Mouse (Mus musculus) limb, embryonic 14.5 days (tissue): ENCODE results near the gene Cabp7. TPM values are rescaled to one million over a fixed set of nuclear protein-coding genes. Genes with fewer than 3 reads are reported as not detected.

Experiments
- ATAC-seq: fragments of 200-750 bp; cut with Nextera tagmentation; 2 replicates; pipeline ENCODE4 v1.8.0; 2017; ENCODE audit warnings: low read depth, moderate number of reproducible peaks, moderate TSS enrichment; ENCODE audit not compliant: low FRiP score
- DNase-seq: peaks from one replicate; pipeline ENCODE4 v3.0.0-alpha.2; 2015; ENCODE audit warnings: low spot score
- H3K27ac ChIP-seq: fragments of 300-500 bp; sonication (generic); replicated peaks from 2 replicates; pipeline ENCODE4 v1.5.1; 2014; ENCODE audit warnings: low read depth, mild to moderate bottlenecking, low read length, moderate library complexity, mixed read lengths
- H3K27me3 ChIP-seq: fragments of 300-500 bp; sonication (generic); 2 replicates; pipeline ENCODE4 v1.6.1; 2014; ENCODE audit warnings: low read length, mixed read lengths; ENCODE audit not compliant: control insufficient read depth, insufficient read depth
- H3K36me3 ChIP-seq: fragments of 300-500 bp; sonication (generic); 2 replicates; pipeline ENCODE4 v1.6.1; 2014; ENCODE audit warnings: mild to moderate bottlenecking, low read length, moderate library complexity, mixed read lengths; ENCODE audit not compliant: control insufficient read depth, insufficient read depth
- H3K4me1 ChIP-seq: fragments of 300-500 bp; sonication (generic); 2 replicates; pipeline ENCODE4 v1.6.1; 2014; ENCODE audit warnings: antibody characterized with exemption, low read length, mixed read lengths; ENCODE audit not compliant: control insufficient read depth, insufficient read depth
- H3K4me2 ChIP-seq: fragments of 300-500 bp; sonication (generic); replicated peaks from 2 replicates; pipeline ENCODE4 v1.6.1; 2014; ENCODE audit warnings: low read depth, mild to moderate bottlenecking, low read length, moderate library complexity; ENCODE audit not compliant: severe bottlenecking
- H3K4me3 ChIP-seq: fragments of 300-500 bp; sonication (generic); replicated peaks from 2 replicates; pipeline ENCODE4 v1.5.1; 2014; ENCODE audit warnings: low read length
- H3K9ac ChIP-seq: fragments of 300-500 bp; sonication (generic); 2 replicates; pipeline ENCODE4 v1.6.1; 2014; ENCODE audit warnings: mild to moderate bottlenecking, low read depth, low read length, moderate library complexity; ENCODE audit not compliant: severe bottlenecking
- H3K9me3 ChIP-seq: fragments of 300-500 bp; sonication (generic); 2 replicates; pipeline ENCODE4 v1.6.1; 2016; ENCODE audit warnings: low read length; ENCODE audit not compliant: control insufficient read depth
- POLR2A ChIP-seq: fragments of 200-500 bp; IDR thresholded peaks from 2 replicates; pipeline ENCODE4 v1.8.0; 2012; ENCODE audit warnings: inconsistent platforms, mild to moderate bottlenecking, moderate library complexity, borderline replicate concordance; ENCODE audit not compliant: insufficient read depth, insufficient read length; ENCODE audit errors: extremely low read depth
- WGBS: fragments of 180-500 bp; shearing (Covaris S2); extraction: QIAGEN DNeasy Blood & Tissue Kit; methylation state at CpG from one replicate; pipeline ENCODE4 v1.1.7; 2014; 5-methylcytosine and 5-hydroxymethylcytosine counted together
- polyA plus RNA-seq, 2 experiments: library from polyadenylated mRNA; depleted of rRNA in 1 of 2; stranded (reverse) in 1 of 2; unstranded in 1 of 2; fragments of >200 nt; fragmentation: Nextera tagmentation in 1 of 2; extraction: Ambion mirVana in 1 of 2; gene quantifications; 2 replicates each; pipeline versions ENCODE4 v1.2.1 to v1.2.3; 2012 to 2014

Gene Cabp7
- polyA plus RNA-seq, 2 experiments: 0.14 to 0.17 TPM

GRCm38 (mm10) chr11:4768399-4768798, 21.8 kb upstream of the Cabp7 start:
- TF ChIP-seq POLR2A: no peak
- H3K27me3 ChIP-seq: no peaks in the 10 kb centered on the region
- H3K36me3 ChIP-seq: peaks cover 30% of the 10 kb centered on the region
- 73% methylated on average over 4 of the region's 4 CpGs for WGBS
- H3K4me3 ChIP-seq: no peak overlapping the region
- no peaks in the 10 kb centered on the region for H3K4me1 ChIP-seq
- no peaks in the 10 kb centered on the region for H3K9me3 ChIP-seq
- no peak overlapping the region for H3K27ac ChIP-seq
- H3K4me2 ChIP-seq: no peak overlapping the region
- DNase-seq: no peak
- no peak for ATAC-seq
- no peak overlapping the region for H3K9ac ChIP-seq

- WGBS: 59% methylated on average over 5 of the region's 5 CpGs
- H3K4me1 ChIP-seq: no peaks in the 10 kb centered on the region
- H3K4me3 ChIP-seq: no peak overlapping the region
- ATAC-seq: no peak
- H3K27me3 ChIP-seq: no peaks in the 10 kb centered on the region; the same call in 1 of the 2 replicates
- TF ChIP-seq POLR2A: no peak
- no peak for DNase-seq
- no peak overlapping the region for H3K9ac ChIP-seq
- H3K9me3 ChIP-seq: no peaks in the 10 kb centered on the region
- H3K27ac ChIP-seq: no peak overlapping the region
- H3K4me2 ChIP-seq: no peak overlapping the region
- peaks cover 12% of the 10 kb centered on the region; the same call in 1 of the 2 replicates for H3K36me3 ChIP-seq
These were observed 17.9 kb upstream of the Cabp7 start for GRCm38 (mm10) chr11:4764476-4764875.

DNA sequence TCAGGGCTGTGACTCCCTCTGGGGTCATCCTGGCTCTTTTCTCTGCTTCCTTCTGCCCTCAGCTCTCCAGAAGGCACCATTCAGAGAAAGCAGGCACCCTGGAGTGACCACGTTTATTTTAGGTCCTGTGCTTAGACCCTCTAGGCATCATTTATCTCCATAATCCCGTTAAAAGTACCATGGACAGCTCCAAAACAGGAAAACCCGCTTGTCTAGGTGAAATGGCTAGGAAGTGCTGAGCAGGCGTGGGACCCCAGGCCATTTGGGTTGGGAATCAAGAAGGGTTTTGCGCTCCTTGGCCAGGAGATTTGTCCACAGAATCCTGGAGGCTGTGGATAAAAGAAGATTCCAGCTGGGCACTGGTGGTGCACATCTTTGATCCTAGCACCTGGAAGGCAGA, 17.1 kb upstream of the Cabp7 start:
- Histone ChIP-seq H3K4me3 (no peak overlapping the region), H3K27me3 (no peaks in the 10 kb centered on the region; the same call in 1 of the 2 replicates), H3K27ac (no peak overlapping the region), H3K4me2 (no peak overlapping the region), H3K9me3 (no peaks in the 10 kb centered on the region), H3K36me3 (0 out of 2 replicates have a peak, but pooled peaks cover 4% of the 10 kb centered on the region), H3K9ac (no peak overlapping the region), H3K4me1 (no peaks in the 10 kb centered on the region)
- ATAC-seq (no peak), DNase-seq (no peak)
- 10% methylated on average over 5 of the region's 5 CpGs for WGBS
- TF ChIP-seq POLR2A: no peak

DNA sequence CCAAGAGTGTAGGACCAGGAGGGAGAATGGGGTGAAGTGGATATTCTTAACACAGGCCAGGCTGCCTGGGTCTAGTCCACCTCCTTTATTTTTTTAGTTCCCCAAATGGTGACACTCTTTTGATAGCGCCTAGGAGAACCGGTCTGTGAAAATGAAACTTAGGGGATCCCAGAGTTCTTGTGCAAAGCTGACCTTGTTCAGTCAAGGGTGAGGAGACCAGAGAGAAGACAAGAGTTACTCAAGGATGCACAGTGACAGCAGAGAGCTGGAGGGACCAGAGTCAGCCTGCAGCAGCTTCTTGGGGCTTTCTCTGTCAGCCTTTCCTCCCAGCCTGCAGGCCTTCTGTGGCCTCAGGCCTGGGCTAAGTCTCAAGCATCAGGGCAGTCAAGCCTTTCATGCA, 15.9 kb upstream of the Cabp7 start:
- no peak for DNase-seq
- H3K9me3 ChIP-seq: no peaks in the 10 kb centered on the region
- 0 out of 2 replicates have a peak, but pooled peaks cover 4% of the 10 kb centered on the region for H3K36me3 ChIP-seq
- H3K27me3 ChIP-seq: no peaks in the 10 kb centered on the region; the same call in 1 of the 2 replicates
- WGBS: 26% methylated on average over 2 of the region's 2 CpGs
- no peak for TF ChIP-seq POLR2A
- H3K4me3 ChIP-seq: no peak overlapping the region
- no peak overlapping the region for H3K4me2 ChIP-seq
- ATAC-seq: no peak
- H3K4me1 ChIP-seq: no peaks in the 10 kb centered on the region
- no peak overlapping the region for H3K27ac ChIP-seq
- no peak overlapping the region for H3K9ac ChIP-seq

GRCm38 (mm10) chr11:4761991-4762390, 15.4 kb upstream of the Cabp7 start:
- Histone ChIP-seq H3K9me3 (no peaks in the 10 kb centered on the region), H3K9ac (no peak overlapping the region), H3K27me3 (no peaks in the 10 kb centered on the region; the same call in 1 of the 2 replicates), H3K4me3 (no peak overlapping the region), H3K4me2 (no peak overlapping the region), H3K27ac (no peak overlapping the region), H3K36me3 (0 out of 2 replicates have a peak, but pooled peaks cover 3% of the 10 kb centered on the region), H3K4me1 (no peaks in the 10 kb centered on the region)
- WGBS: 8% methylated on average over 6 of the region's 6 CpGs
- TF ChIP-seq POLR2A: no peak
- no peak for ATAC-seq
- no peak for DNase-seq

DNA sequence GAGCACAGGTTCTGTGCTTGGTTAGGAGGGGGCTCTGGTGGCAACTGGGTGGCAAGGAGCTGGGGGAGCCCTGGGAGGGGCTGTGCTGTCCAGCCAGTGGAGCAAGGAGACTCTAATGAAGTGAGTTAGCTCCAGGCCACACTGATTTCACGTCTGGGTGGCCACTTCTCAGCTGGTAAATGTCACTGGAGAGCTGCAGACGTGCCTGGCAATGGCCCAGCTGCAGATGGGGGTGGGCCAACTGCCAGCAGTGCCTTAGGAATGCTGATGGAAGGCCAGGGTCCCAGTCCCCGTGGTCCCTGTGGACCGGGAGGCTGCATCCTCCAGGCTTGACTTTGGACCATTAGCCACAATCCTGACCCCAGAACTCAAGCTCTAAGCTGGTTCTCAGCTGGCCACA, 13.9 kb upstream of the Cabp7 start:
- Histone ChIP-seq H3K4me3 (no peak overlapping the region), H3K36me3 (no peaks in the 10 kb centered on the region), H3K27me3 (no peaks in the 10 kb centered on the region; the same call in 1 of the 2 replicates), H3K9ac (no peak overlapping the region), H3K4me1 (no peaks in the 10 kb centered on the region), H3K27ac (no peak overlapping the region), H3K9me3 (no peaks in the 10 kb centered on the region), H3K4me2 (no peak overlapping the region)
- 6% methylated on average over 4 of the region's 4 CpGs for WGBS
- DNase-seq: no peak
- no peak for ATAC-seq
- TF ChIP-seq POLR2A: no peak
